Mouse (Mus musculus) right cerebral cortex, postnatal 10 days (tissue): ENCODE data around the gene Elk4.

Experiments
- DNase-seq, 2 experiments: peaks; one replicate each; pipeline ENCODE4 v3.0.0; 2021; ENCODE audit warnings: low spot score in 2 of 2

Gene Elk4

GRCm38 (mm10) chr1:131987432-131987831 is 20.0 kb upstream of the Elk4 start:
- no peak for DNase-seq

DNA sequence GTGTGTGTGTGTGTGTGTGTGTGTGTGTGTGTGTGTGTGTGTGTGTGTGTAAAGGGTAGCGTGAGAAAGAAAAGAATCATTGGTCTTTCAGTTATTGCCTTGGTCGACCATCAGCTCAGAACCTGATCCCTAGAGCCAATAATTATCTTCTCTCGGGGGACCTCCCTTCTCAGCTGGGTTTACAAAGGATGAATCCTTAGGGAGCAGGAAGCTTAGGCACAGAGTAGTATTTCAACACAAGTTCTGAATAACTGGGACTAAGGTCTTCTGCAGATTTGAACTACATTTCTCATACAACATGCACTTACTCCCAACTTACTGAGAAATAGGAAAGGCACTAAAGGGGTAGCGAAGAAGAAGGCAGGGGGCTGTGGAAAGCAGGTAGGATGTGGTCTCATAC is 17.9 kb upstream of the Elk4 start:
- DNase-seq, result no peak

GRCm38 (mm10) chr1:131990083-131990760 is 17.2 kb upstream of the Elk4 start:
- DNase-seq, result no peak

DNA sequence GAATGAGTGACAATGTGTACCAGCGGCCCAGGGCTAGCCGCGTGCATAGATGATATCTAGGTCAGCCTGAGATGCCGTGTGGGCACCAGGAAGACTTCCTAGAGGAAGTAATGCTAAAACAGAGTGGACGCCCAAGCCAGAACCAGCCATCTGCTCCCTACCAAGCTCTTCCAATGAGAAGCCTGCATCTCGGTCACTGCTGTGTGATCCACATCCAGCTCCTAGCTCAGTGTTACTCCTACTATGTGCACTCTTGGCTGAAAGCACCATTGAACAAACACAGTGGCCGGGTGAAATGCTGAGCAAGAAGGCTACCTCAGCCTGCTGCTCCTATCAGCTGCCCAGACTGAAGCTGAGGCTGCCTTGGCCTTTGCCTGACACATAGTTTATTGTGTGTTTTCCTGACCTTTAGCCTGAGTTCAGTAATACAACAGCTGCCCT is 14.8 kb upstream of the Elk4 start:
- no peak for DNase-seq

GRCm38 (mm10) chr1:131993169-131994040 is 14.0 kb upstream of the Elk4 start:
- DNase-seq, result no peak

DNA sequence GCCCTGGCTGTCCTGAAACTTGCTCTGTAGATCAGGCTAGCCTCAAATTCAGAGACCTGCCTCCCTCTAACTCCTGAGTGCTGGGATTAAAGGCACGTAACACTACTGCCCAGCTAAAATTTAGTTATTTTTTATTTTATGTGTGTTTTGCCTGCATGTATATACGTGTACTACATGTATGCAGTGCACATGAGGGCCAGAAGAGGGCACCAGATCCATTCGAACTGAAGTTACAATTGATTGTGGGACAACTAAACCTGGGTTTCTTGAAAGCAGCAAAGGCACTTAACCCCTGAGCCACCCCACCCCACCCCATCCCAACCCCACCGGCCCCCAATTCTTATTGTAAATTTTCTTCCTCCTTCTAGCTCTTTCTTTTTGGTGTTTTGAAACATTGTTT is 12.3 kb upstream of the Elk4 start:
- peak; percentile 71 to 78 for DNase-seq

- DNase-seq, result no peak
Measured at GRCm38 (mm10) chr1:132000506-132000905, 6.9 kb upstream of the Elk4 start.

- DNase-seq, result no peak
Measured at GRCm38 (mm10) chr1:132001880-132002330, 5.5 kb upstream of the Elk4 start.

DNA sequence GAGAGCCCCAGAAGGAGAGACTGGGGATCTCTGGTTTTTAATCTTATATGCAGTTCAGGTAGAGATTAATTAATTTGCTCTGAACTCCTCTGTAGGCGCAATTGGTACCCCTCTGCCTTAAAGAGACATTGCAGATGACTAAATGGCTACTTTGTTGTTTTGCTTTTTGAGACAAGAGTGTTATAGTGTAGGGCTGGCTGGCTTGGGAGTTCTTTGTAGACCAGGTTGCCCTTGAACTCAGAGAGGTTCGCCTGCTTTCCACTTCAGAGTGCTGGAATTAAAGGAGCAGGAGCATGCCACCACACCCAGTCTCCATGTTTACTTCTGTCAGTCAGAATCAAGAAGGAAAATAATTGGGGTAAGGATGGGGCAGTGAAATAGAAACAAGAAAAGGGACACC is 4.3 kb upstream of the Elk4 start:
- DNase-seq, result no peak

- no peak for DNase-seq
Measured at GRCm38 (mm10) chr1:132003817-132004216, 3.6 kb upstream of the Elk4 start.

DNA sequence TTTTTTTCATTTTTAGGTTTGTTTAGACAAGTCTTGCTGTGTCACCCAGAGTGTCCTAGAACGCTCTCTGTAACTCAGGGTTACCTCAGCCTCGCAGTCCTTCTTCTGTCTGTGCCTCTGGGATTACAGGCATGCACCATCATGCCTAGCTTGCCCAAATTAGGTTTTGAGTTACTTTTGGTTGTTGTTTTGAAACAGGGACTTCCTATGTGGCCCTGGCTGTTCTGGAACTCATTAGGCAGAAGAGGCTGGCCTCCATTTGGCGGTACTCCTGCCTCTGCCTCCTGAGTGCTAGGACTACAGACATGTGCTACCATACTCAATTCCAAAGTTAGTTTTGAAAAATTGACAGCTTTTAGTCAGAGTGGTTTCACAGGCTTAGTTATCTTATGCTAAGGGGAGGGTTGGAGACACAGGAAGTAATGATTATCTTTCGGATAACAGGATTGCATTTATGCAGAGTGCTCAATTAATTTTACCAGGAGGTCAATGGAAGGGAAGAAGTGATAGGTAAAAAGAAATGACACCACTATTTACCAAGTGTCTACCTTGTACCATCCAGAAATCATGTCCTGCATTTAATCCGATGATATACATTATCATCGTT is 2.7 kb upstream of the Elk4 start:
- no peak for DNase-seq

DNA sequence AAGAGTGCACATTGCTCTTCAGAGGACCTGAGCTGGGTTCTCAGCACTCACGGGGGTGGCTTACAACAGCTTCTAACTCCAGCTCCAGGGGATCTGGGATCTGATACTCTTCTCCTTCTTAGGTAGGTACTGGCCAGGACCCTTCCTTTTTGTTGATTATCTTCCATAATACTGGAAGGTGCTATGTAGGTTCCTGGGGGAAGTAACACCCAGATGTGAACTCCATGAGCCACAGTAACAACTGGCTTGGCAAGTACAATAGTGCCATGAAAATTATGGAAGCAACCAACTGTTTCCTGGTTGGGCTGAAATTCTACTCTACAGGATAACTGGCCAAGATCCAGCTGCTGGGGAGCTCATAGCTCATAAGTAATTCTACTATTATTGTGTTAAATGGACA is 1.9 kb upstream of the Elk4 start:
- DNase-seq, result no peak

- DNase-seq, result no peak
Measured at GRCm38 (mm10) chr1:132006046-132006445, 1.4 kb upstream of the Elk4 start.

DNA sequence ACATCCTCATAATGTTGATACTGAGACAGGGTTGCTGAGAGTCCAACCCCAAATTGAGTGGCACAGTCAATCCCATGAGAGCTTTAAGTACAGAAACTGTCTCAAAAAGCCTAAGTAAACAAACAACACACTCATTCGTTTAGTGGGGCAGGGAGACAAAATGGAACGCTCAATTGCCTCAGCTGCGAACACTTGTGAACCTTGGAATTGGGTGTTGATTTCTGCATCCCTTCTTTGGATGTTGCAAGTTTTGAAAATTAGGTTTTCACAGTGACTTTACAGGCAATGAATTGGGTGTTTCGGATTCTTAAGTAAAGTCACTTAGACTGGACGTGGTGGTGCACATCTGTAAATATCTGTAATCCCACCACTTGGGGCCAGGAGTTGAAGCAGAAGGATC is 686 bp upstream of the Elk4 start:
- no peak for DNase-seq

DNA sequence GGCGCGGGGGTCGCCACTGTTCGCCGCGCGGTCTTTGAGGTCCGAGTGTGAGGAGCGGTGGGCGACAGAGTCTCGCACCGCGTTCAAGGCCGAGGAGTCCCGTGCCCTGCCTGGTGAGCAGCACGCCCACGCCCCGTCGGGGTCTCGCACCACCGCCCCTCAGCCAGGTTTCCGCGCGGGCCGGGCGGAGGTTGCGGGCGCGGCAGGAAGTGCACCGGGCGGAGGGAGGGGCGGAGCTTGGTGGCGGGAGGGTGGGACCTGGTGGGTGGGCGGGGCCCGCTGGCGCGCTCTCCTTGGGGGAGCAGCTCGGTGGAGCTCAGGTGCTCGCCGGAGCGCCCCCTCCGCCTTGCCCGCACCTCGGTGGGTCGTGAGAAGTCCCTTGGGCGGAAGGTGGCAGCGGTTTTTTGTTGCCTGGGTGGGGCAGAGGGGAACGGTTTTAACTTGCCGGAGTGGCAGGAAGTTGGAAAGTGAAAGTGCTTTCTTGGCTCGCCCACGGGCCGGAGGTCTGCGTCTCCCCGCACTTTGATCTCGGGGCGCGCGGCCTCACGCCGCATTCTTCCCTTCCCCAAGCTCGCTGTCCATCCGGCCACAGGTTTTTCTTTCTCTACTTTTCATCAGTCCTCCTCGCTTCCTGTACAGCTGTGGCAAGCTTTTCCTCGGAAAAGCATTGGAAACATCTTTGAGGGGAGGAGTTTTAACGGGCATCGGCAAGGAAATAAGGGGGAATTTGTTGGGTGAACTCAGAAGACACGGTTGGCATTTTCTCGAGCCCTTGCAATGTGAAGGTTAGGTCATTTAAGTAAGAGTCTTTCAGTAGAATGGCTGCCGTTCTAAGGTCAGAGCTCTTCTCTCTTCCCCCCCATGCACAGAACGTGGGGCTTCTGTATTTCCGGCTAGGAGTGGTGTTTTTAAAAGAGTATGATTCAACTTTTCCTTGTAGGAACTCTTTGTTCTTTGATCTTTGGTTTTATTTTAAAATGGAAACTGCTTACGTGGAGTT is 721 bp downstream of the Elk4 start:
- DNase-seq, result peak; percentile 88 to 89

GRCm38 (mm10) chr1:132008881-132009644 is 1.7 kb downstream of the Elk4 start:
- no peak for DNase-seq

DNA sequence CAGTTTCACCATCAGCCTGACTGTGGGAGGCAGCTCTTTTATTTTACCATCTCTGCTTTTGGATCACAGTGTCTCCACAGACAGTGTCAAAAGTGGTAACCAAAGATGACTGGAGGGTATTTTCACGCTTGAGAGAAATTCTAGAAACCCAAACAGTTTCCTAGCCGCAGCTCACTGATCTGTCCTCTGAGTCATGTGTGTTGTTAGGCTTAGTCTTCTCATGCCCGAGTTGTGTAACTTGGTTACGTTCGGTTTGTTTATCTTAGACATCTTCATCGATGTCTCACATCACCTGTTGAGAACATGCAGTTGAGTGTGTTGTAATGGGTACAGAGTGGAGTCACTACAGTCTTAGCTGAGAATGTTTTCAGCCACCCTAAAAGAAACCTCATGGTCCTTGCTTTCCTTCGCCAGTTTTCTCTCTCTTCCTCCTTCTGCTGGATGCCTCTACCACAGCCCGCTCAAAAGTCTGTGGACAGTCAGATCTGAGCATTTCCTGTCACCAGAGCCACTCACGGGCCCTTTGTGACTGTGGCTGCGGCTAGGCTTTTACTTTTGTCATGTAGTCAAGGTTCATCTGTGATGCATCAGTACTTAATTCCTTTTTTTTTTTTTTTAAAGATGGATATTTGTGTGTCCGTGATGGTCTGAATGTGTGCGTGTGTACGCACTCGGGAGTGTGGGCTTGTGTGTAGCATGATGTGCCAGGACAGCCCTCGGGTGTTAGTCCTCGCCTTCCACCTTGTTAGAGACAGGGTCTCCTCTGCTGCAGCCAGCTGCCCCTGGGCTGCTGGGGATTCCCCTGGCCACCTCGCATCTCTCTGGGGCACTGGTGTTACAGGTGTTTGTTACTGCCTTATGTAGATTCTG is 3.5 kb downstream of the Elk4 start:
- no peak for DNase-seq

DNA sequence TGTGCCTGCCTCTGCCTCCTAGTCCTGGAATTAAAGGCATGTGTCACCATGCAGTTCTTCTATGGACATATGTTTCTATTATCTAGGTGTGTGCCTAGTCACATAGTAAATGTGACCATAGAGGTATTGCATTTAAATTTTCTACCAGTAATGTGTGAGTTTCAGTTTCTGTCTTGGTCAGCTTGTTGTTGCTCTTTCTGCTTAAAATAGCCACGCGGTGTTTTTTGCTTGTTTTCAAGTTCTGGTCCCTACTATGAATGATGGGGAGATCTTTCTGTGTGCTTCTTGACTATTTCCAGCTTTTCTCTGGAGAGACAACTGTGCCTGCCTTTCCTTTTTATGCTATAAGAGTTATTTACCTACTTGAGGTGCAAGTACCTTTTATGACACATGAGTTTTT is 4.4 kb downstream of the Elk4 start:
- no peak for DNase-seq

DNA sequence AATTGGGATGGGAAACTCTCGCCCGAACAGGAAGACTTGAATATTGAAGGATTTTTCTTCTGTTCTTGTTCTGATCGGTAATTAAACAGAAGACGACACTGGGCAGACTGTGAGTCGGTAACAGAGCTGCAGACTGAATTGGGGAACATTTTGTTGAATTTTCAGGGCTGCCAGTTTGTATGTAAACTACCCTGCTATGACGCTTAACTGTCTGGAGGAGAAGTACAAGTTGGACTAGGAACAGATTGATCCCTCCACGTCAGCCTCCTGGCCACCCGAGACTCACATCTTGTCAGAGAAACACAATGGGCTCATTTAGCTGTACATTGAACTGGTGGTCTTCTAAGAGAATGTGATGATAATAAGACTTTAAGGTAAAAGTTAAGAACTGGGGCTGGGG is 5.5 kb downstream of the Elk4 start:
- no peak for DNase-seq

GRCm38 (mm10) chr1:132014800-132015199 is 7.4 kb downstream of the Elk4 start:
- no peak for DNase-seq
